Mouse (Mus musculus): ENCODE measurements around the gene Map6.

Map6 gene

GRCm38 (mm10) chr7:99267251-99267896, at the start of gene Map6:
Gene Map6, plus strand, starts transcription at chr7:99267447.
- DNase-seq (ENCODE audit: low spot score) = no peak

DNA sequence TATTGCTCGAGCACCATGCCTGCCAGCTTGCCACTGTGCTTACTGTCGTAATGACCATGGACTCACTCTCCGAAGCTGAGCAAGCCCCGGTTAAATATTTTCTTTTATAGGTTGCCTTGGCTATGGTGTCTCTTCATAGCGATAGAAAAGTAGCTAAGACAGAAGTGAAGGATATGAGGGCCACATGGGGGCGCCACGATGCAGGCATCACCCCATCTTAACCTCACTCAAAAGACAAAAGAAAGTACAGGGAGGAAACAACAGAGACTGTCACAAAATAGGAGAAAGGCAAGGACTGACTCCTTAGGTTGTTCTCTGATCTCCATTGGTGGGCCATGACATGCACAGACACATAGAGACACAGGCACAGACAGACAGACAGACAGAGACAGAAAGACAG, 43.0 kb upstream of the Map6 start:
- no peak for DNase-seq (ENCODE audit: low spot score)

- no peak for DNase-seq (ENCODE audit: low spot score)
Observed at GRCm38 (mm10) chr7:99224648-99225190, 42.5 kb upstream of the Map6 start.

DNA sequence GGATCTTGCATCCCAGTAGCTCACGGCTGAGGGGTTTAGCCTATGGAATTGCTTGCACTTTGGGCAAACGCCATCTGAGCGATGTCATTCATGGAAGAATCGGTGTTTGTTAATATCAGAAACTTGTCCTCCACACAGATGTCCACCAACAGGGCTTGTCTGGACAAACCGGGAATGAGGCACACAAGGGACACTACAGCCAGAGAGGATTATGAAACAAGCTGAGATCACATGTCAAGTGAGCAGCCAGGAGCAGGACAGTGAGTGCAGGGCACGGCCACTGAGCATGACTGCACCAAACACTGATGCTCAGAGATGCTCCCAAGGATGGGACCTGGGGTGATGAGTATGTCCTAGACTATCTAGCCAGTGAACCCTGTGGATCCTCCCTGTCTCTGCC, 41.8 kb upstream of the Map6 start:
- no peak for DNase-seq (ENCODE audit: low spot score)

DNA sequence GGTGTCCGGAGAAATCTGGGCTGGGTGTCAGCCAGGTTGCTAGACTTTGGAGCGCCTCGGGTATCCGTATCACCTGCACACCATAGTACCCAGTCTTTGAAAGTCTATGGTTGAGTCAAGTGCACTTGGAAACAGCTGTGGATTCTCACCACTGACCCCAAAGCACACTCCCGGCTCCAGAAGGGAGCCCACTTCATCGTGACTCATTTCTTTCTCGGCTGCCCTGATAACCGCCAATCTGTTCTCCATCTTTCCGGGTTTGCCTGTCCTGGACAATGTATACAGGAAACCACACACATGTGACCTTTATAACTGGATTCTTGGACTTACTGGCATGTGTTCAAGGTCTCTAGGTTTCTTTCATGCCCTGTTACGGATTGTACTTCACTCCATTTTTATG, 40.6 kb upstream of the Map6 start:
- no peak for DNase-seq (ENCODE audit: low spot score)

- DNase-seq (ENCODE audit: low spot score) = no peak
Observed at GRCm38 (mm10) chr7:99227267-99227666, 40.0 kb upstream of the Map6 start.

- no peak for DNase-seq (ENCODE audit: low spot score)
Observed at GRCm38 (mm10) chr7:99228825-99229224, 38.4 kb upstream of the Map6 start.

GRCm38 (mm10) chr7:99229411-99229810, 37.8 kb upstream of the Map6 start:
- peak; percentile 40 for DNase-seq (ENCODE audit: low spot score)

DNA sequence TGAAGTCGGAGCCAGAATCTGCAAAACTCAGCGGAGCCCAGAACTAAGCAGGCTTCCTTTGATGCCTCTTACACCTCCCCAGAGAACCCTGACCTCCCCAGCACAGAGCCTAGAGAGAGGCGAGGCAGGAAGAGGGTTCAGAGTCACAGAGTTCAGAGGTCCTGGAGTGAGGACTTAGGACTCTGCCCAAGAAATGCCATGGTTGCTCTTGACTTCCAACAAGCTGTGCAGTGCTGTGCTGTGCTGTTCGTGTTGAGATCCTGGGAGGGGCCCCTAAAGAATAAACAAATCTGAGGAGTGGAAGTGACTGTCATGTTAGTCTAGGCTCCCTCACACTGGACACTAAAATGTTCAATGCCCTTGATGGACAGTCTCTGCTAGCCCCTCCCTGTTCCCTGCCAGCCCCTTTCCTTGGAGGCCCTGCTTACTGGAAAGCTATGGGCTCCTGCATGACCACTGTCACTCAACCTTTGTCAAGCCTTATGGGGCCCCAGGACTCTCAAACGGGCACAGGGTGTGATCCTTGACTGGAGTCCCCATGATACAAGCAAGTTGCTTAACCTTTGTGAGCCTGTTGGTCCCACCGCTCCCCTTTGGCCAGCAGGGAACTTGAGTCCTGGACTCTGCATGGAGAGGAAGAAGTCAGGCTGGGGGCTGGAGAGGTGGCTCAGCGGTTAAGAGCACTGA, 37.0 kb upstream of the Map6 start:
- no peak for DNase-seq (ENCODE audit: low spot score)

DNA sequence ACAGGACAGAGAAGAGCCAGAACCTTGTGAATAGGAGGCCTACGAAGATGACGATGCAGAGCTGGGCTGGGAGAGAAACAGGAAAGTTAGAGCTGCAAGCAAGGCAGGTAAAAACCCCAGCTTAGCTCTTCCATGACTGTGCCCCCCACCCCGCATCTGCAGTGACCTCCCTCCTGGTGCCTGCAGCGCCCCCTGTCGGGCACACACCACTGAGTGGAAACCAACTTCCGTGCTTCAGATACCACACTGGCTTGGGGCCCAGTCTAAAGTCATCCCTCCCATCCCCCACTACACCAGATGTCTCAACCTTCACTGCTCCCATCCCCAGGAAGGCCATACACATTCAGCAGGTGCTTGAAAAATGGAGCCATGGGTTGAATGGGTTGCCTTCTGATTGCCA, 34.7 kb upstream of the Map6 start:
- DNase-seq (ENCODE audit: low spot score) = no peak

GRCm38 (mm10) chr7:99234916-99235315, 32.3 kb upstream of the Map6 start:
- DNase-seq (ENCODE audit: low spot score) = no peak

DNA sequence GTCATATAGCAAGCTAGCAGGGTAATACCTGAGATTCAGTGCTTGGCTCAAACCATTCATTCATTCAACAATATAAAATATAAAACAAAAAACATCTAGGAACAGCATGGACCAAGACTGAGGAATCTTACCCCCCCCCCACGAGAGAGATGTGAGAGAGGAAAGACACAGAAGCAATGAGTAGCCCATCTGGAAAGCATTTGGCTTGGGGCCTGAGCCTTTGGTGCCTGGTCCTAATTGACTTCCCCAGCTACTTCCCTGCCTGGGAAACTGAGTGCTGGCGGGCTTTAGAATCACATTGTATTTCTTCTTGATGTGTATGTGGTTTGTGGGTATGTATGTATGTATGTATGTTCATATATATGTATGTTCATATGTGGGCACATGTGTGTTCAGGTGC, 31.6 kb upstream of the Map6 start:
- no peak for DNase-seq (ENCODE audit: low spot score)

DNA sequence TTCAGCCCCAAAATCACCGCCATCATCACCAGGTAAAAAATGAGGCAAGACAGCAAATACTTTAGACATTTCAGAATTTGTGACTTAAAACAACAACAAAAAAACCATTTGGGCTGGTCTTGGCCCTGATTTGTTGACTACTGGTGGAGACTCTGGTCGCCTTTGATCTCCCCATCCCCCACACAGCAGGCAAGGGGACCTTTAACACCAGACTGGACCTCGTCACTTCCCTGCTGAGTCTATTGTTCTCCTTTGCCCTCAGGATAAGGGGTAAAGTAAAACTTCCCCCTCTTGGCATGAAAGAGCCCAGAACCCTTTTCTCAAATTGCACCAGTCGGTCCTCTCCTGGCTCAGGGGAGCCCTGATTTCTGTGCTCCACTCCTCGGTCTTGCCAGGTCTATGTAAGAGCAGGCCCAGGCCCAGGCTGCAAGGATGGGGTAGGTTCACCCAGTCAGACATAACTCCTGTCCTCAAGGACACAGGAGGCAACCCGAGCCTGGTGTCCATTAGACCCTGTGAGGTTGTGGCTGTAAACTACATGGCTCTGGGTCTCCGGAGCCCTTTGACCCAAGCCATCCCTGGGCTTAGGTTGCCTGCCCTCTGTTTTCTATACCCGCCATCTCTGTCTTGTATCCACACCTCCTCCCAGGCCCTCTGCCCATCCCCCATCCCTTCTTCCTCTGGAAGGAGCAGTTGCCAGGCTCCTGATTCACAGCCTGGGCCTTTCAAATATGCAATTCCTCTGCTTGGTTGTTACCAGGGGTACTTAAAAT, 30.2 kb upstream of the Map6 start:
- no peak for DNase-seq (ENCODE audit: low spot score)

- DNase-seq (ENCODE audit: low spot score) = no peak
Observed at GRCm38 (mm10) chr7:99238417-99238816, 28.8 kb upstream of the Map6 start, which contains the start of gene Mogat2. Gene Mogat2, minus strand, starts transcription at chr7:99238619.

- no peak for DNase-seq (ENCODE audit: low spot score)
Observed at GRCm38 (mm10) chr7:99242097-99242496, 25.1 kb upstream of the Map6 start.

DNA sequence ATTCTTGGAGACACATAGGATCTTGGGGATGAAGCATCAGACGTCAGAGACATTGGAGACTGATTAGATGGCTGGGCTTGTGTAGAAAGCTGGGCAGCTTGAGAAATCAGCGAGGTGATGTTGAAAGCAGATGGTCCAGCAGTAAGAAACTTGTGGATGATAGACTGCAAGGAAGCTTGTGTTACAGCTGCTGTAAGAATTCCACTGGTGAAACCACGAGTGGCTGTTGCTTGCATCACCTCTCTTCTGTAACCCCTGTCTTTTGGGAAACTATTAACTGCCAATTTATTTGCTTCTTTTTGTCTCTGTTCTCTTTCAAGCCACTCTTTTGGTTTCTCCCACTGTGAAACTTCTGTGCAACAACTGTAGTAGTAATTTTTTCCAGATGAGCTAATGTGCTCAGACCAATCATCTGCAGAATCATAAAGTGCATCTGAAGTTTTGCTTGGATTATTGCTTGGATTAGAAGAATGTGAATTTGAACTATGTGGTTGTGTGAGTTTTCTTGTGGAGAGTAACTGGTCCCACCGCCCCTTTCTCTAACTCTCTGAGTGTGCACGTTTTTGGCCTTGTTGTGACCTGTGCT, 19.0 kb upstream of the Map6 start:
- no peak for DNase-seq (ENCODE audit: low spot score)

DNA sequence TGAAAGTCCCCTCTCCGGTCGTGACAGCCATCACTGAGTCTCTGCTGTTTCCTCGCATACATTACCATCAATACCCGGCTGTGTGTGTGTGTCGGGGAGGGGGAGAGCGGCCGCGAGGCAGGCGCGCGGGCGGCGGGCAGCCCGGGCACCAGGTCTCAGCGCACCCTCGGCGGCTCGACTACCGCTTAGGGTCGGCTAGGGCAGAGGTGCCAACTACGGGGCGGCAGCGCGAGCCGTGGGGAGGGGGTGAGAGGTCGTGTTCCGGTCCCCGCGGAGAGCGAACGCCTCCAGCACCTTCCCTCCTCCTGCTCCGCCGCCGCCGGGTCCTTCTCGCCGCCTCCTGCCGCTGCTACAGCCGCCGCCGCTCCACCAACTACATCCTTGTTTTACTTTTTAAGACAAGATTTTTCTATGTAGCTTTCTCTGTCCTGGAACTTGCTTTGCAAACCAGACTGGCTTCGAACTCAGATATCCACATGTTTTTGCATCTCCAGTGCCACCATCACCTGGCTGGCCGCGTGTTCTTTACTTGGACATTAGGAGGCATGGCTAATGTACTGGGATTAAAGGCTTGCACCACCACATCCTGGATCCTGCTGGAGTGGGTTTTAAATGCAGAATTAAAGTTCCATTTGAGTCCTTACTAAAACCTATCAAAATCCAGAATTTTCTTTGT, 18.2 kb upstream of the Map6 start:
- DNase-seq (ENCODE audit: low spot score) = no peak

DNA sequence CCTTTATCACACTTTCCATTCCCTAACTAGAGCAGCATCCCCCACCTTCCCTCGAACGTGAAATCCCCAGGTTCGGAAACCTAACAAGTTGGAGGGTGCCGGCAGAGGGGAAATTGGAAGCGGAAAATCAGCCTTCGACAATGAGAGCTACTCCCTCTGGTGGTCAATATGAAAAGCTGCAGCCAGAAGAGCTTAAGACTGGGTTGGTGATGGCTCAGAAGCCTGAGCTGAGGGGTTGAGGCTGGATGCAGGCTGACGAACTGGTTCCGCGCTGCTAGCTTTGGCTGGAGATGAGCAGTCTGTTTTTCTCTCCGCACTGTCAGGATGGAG, 17.7 kb upstream of the Map6 start:
- DNase-seq (ENCODE audit: low spot score) = no peak

GRCm38 (mm10) chr7:99250386-99250785, 16.9 kb upstream of the Map6 start:
- DNase-seq (ENCODE audit: low spot score) = no peak

DNA sequence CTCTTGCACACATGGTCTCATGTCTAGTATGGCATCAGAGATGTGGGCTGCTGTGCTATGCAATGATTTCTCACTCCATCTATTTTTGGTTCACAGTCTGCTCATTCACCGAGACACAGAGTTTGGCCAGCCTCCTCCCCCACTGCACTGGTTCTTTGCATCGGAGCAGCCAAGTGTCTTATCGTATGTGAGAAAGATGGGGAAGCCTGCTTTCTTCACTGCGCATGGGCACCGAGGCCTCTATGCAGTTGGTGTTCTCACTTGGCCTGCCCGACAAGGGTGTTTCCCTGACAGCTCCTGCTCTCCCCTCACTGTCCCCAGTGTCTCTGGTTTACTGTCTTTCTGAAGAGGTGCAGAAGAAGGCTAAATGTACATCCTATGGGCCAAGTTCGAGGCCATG, 12.2 kb upstream of the Map6 start:
- DNase-seq (ENCODE audit: low spot score) = no peak

DNA sequence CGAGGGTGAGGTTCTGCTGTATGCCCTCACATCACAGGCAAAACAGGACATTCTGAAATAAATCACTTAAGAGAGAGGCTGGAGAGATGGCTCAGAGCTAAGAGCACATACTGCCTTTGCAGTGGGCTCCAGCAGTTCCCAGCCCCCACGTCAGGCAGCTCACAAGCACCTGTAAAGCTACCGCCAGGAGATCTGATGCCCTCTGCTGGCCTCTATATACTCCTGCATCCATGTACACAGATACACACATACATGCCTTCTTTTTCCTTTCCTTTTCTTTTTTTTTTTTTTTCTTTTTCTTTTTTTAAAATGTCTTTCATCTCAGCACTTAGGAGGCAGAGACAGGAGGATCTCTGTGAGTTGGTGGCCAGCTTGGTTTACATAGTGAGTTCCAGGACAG, 5.3 kb upstream of the Map6 start:
- DNase-seq (ENCODE audit: low spot score) = no peak

DNA sequence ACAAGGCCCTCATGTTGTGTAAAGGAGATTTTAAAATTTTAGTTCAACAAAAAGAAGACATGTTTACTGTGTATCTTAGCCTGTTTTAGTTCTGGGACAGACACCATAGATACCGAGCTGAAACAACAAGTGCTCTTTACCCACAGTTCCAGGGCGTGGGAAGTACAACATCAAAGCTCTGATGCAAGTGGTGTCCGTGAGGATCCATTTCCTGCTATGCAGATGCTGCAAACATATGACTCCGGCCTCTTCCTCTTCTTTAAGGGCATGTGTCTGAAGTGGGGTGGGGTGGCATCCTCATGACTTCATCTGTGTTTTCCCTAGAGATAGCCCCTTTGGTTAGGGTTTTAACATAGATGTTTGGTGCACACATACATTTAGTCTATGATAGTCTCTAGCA, 3.7 kb upstream of the Map6 start:
- DNase-seq (ENCODE audit: low spot score) = no peak

Data from urinary bladder, postnatal 25 days (tissue).